Mouse (Mus musculus) ovary, postnatal 36 days (tissue): ENCODE data around the gene 4921517D22Rik.

Experiments used
- DNase-seq: peaks from one replicate; pipeline ENCODE4 v3.0.0; 2022; ENCODE audit warnings: low spot score, mixed read lengths

4921517D22Rik gene

GRCm38 (mm10) chr13:59690576-59690975 lies 3.3 kb downstream of the 4921517D22Rik start:
- no peak for DNase-seq

GRCm38 (mm10) chr13:59689843-59690242 lies 4.1 kb downstream of the 4921517D22Rik start:
- DNase-seq = no peak

DNA sequence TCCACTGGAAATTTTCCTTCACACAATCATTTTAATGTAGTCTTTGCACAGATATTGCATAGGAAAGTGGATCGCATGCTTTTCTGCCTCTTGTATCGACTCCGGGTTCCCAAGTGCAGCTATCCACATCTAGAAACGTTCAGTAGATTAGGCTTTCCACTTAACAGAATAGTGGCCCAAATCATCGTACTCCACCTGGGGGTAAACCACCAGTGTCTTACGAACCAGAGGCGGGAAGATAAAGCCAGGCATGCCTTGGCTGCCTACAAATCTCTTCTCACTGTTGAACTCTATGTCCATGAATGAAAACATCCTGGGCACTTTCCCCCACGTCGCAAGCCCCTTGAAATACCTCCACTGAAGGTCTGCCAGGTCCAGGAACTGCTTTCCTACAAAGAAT lies 4.6 kb downstream of the 4921517D22Rik start:
- DNase-seq = no peak

- peak; percentile 14 for DNase-seq
These were observed 5.6 kb downstream of the 4921517D22Rik start for GRCm38 (mm10) chr13:59688338-59688770.

GRCm38 (mm10) chr13:59685236-59685635 lies 8.7 kb downstream of the 4921517D22Rik start:
- DNase-seq = no peak

DNA sequence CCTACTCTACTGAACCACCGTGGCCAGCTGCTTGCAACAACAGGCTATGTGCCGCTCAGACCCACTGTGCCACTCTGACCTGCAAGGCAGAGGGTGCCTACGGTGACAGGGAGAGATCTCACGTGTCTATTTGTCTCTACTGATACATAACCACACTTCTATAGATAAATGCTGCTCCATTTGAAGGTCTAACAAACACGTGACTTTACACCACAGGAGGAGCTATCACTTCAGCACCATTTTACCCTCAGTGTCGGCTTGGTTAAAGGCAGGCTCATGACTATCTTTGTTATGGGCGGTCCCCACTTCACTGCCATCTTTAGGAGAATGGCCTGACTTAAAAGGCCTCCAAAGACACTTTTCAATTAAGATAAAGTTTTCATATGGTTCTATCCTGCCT lies 11.3 kb downstream of the 4921517D22Rik start:
- DNase-seq = no peak

GRCm38 (mm10) chr13:59679908-59680307 lies 14.0 kb downstream of the 4921517D22Rik start:
- DNase-seq = no peak

- DNase-seq = no peak
These were observed 14.6 kb downstream of the 4921517D22Rik start for GRCm38 (mm10) chr13:59679306-59679705.

DNA sequence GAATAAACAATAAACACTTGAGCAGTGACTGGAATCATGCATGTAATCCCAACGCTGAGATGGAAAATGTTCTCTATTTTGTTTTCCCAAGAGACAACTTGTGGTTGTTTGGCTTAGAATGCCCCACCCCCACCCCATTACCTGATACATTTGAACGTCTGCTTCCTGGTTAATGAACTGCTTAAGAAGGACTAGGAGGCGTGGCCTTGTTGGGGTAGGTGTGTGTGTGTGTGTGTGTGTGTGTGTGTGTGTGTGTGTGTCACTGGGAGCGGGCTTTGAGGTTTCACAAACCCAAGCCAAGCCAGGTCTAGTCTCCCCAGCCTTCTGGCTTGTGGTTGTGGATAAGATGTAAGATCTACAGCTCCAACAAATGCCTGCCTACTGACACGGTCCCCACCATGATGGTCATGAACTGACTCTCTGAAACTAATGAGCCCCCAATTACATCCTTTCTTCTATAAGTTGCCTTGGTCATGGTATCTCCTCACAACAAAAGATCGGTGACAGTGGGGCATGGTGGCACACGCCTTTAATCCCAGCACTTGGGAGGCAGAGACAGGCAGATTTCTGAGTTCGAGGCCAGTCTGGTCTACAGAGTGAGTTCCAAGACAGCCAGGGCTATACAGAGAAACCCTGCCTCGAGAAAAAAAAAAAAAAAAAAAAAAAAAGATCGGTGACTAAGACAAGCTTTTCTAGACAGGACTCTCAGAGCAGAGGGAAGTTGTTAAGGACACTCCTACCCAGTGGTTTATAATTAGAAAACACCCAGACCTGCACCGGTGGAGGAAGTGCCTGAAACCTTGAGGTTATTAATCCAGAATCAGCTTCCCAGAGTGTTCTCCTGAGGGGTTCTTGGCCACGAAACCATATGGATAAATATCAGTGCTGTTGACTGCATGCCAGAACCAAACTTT lies 17.3 kb downstream of the 4921517D22Rik start:
- no peak for DNase-seq

DNA sequence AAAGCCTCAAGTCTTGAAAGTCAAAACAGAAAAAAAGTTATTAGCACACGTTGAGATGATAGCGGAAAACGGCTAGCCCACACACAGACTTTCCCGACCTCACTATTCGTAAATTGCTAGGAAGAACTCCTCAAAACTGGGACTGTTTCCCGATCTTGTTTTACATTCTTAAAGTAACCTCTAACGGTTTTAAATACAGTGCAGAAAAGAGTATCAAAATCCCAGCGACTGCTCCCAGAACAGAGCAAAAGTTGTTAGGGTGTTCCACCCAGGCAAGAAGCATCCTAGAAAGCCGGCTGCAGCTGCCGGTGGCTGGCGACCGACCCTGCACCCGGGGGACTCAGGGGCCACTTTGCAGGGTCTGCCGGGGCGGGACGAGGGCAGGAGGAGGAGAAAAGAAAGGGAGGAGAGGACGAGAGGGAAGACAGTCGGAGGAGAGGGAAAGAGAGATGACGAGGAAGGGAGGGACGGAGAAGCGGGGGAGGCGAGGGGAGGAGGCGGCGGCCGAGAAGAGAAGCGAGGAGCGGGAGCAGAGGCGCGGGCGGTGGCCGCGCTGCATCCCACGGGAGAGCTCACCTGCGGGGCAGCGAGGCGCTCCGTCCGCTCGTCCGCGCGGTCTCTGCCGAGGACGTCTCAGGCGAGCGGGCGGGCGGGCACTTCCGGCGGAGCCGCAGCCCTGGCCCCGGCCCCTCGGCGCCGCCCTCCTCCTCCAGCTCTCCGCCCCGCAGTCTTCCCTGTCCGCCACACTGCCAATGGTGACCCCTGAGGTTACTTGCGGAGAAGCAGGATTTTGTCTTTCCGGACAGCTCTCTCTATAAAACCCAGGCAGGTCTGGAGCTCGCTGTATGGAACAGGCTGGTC lies 18.5 kb downstream of the 4921517D22Rik start, which contains the start of gene Golm1:
Golm1 (minus strand) TSS at position 661 of the 861 bp plus-strand sequence.
- DNase-seq = peak; percentile 71

- DNase-seq = no peak
These were observed 19.2 kb downstream of the 4921517D22Rik start for GRCm38 (mm10) chr13:59674761-59675150.

DNA sequence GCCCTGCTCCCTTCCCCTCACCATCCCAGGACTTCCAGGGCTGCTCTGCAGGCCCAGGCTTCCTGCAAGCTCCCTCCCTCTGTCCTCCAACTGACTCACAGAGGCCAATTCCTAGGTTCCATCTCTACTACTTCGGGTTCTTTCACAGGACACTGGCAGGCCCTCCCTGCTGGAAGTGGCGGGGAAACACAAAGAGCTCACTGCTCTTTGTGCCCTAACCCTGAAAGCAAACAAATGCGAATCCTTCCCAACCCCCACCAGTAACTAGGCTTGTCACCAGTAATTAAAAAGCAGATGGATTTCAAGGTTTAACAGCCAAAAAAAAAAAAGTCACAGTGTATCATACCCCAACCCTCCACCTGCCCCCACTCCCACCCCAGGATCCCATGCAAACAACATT lies 19.7 kb downstream of the 4921517D22Rik start:
- DNase-seq = no peak

DNA sequence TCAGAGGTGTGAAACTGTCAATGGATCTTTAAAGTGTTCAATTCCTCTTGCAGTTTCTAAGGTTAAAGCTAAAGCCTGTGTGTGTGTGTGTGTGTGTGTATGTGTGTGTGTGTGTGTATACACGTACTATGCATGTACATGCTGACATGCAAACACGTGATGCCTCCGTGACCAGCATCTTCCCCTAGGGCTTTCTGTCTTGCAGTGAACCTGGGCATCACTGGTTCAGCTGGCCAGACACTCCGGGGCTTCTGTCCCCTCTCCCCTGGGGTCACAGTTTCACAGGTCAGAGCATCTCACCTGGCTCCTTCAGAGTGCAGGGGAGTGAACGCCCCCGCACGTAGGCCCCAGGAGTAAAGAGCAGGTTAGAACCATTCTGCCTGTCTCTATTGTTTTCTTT lies 20.3 kb downstream of the 4921517D22Rik start:
- no peak for DNase-seq

DNA sequence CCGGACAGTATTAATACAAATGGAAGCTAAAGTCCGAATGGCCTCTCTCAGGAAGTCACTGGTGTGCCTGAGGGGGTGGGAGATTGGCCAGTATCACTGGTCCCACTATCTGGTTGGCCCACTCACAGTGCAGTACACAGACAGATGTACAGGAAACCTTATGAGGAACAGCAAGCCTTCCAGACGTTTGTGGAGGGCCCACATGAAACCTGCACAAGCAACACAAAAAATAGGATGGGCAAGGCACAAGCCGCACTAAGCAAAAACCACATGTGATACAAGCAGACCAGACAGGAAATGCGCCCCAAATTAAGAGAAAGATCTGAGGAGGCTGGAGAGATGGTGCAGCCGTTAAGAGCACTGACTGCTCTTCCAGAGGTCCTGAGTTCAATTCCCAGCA lies 21.7 kb downstream of the 4921517D22Rik start:
- DNase-seq = no peak

DNA sequence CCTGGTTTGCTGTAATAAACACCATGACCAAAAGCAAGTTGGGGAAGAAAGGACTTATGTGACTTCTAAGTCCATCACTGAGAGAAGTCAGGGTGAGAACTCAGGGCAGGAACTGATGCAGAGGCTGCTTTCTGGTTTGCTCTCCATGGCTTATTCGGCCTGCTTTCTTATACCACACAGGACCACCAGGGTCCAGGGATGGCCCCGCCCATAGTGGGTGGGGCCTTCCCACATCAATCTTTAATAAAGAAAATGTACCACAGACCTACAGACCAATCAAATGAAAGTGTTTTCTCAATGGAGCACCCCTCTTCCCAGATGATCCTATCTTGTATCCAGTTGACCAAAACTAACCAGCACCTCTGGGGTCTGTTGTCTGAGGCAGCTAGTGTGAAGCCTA lies 22.4 kb downstream of the 4921517D22Rik start:
- DNase-seq = no peak

DNA sequence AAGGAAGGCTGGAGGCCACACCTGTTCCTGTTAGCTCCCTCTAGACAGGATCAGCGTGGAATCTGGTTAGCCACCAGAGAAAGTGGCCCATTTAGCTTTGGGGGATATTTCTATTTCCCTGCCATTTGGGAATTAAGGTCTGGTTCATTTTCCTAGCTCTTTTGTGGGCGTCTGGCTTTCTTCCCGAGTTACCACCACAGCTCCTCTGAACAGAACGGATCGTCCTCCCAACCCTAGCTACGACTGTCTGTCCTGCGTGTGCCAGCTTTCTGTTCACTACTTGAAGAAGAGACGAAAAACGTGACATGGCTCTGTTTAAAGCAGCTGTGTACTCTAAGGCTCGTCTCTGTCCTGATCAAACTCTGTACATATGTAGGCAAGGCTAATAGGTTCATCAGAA lies 24.0 kb downstream of the 4921517D22Rik start:
- no peak for DNase-seq

DNA sequence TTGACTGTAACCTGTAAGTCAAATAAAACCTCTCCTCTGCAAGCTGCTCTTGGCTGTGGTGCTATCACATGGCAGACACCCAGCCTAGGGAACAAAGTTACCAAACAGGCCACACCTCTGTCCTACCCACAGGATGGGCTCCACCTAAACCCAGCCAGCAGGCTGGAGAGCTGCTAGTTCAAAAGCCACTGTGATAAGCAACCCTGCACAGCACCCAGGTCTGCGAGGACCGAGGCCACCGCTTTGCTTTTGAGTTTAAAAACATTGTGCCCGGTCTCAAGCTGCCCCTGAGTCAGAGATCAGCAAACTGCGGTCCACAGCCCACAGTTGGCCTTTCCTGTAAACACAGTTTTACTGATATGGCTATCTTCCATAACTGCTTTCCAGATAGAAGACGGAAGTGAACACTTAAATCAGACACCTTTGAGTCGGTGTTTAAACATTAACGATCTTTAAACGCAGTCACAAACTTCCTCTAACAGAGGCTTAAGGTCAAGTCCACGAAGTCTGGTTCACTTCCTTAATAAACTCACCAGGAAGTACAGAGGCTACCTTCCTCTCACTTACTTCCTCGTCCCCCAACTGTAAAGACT lies 25.3 kb downstream of the 4921517D22Rik start:
- DNase-seq = no peak

DNA sequence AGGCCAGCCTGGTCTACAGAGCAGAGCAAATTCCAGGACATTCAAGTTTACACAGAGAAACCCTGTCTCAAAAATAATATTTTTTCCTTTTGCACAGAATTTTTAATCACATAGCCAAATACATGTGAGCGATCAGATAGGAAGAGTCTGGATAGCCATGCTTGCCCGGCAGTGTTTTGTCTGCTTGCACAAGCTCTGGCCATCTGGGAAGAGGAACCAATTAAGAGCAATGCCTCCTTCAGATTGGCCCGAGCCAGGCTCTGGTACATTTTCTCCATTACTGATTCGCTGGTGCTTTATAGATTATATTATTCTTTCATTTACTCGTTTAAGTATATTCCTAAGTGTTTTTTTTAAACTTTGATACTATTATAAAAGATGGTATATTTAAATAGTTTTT lies 26.1 kb downstream of the 4921517D22Rik start:
- DNase-seq = no peak

DNA sequence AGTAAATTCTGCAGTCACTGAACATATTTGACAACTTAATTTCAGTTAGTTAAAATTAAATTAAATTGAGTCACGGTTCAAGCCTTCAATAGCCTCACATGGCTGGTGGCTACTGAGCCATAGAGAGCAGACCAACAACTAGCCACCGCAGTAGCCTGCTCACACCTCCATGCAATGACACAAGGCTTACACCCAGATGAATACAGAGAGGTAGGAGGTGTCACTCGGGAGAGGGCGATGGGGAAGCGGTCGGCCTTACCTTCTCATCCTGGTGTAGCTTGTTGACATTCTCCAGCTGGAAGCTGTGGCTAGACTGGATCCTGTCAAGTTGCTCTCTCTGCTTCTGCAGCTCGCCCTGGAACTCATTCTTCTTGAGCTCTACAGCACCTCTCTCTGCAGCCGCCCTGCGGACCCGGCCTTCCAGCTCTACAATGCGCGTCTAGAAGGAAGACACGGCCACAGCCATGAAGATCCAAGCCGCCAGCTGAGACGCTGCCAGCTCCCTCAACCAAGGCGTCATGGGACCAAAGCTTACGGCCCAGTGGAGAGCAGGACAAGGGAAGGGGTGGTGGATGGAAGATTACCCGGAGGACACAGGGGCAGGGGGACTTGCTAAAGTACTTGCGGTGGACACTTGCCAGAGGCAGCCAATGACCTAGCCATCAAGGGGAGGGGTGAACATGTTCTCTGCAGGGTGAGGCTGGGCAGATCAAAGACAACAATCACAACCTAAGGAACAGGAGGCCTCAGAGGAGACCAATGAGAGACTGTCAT lies 29.8 kb downstream of the 4921517D22Rik start:
- DNase-seq = no peak

- DNase-seq = no peak
These were observed 31.9 kb downstream of the 4921517D22Rik start for GRCm38 (mm10) chr13:59661966-59662365.

- DNase-seq = no peak
These were observed 32.5 kb downstream of the 4921517D22Rik start for GRCm38 (mm10) chr13:59661387-59661786.

GRCm38 (mm10) chr13:59660371-59660770 lies 33.5 kb downstream of the 4921517D22Rik start:
- no peak for DNase-seq
